Mouse (Mus musculus) left cerebral cortex, postnatal 14 days (tissue): Measurements from ENCODE around the gene Pla2g10. TPM values are rescaled to one million over a fixed set of nuclear protein-coding genes. Genes with fewer than 3 reads are reported as not detected.

ENCODE experiments used
- DNase-seq, 2 experiments: peaks; one replicate each; pipeline ENCODE4 v3.0.0; 2021 to 2022; ENCODE audit warnings: low spot score in 2 of 2, mixed read lengths in 1 of 2
- intact Hi-C: fragments of 180-260 bp; cut with DNase I; formaldehyde crosslinking; loops from one replicate; pipeline ENCODE4 v1.15.1; 2025
- total RNA-seq, 2 experiments: library from RNA; stranded (reverse); gene quantifications; 2 replicates each; pipeline ENCODE4 v1.2.3; 2021

The Pla2g10 gene
- total RNA-seq, 2 experiments from 2014 or later = not detected

GRCm38 (mm10) chr16:13667878-13668343, 62.9 kb downstream of the Pla2g10 start, which contains the start of gene Parn:
Gene Parn, minus strand, starts transcription at chr16:13668170.
- intact Hi-C loops = no loop called here
- DNase-seq = peak; percentile 92 to 94

Other genes with a start within 250 kb of the Pla2g10 start
- 10 to 100 TPM; 27.9 to 28.3 TPM for gene Parn, start 62.8 kb downstream of the Pla2g10 start, total RNA-seq
- gene Bfar, start 59.1 kb downstream of the Pla2g10 start, total RNA-seq = 10 to 100 TPM; 37.7 to 39.6 TPM
- 1 to 10 TPM; 2.9 to 3.6 TPM for gene 3110001I22Rik, start 59.1 kb downstream of the Pla2g10 start, total RNA-seq
- gene Rrn3, start 49.7 kb upstream of the Pla2g10 start, total RNA-seq = 10 to 100 TPM; 41.7 to 44.2 TPM
- 10 to 100 TPM; 89.2 to 94.7 TPM for gene Ntan1, start 87.9 kb upstream of the Pla2g10 start, total RNA-seq
- 10 to 100 TPM; 72.2 to 73.0 TPM for gene Pdxdc1, start 172.1 kb upstream of the Pla2g10 start, total RNA-seq
- 10 to 100 TPM; 69.6 to 70.1 TPM for gene Mpv17l, start 172.2 kb upstream of the Pla2g10 start, total RNA-seq